Mouse (Mus musculus) right cerebral cortex, postnatal 14 days (tissue): Measurements from ENCODE around the gene Spink8.
"Not testable (repeated sequence)": the region's sequence is repeated elsewhere in the genome, so short reads cannot be mapped to it uniquely, and the experiment has no call there.

Source experiments
- DNase-seq: peaks from one replicate; pipeline ENCODE4 v3.0.0; 2022

Gene Spink8

GRCm38 (mm10) chr9:109811980-109812379, at the start of gene Spink8:
Gene Spink8 (plus strand): TSS chr9:109812280.
- DNase-seq: no peak

GRCm38 (mm10) chr9:109766841-109767240, 45.2 kb upstream of the Spink8 start:
- DNase-seq: not testable (repeated sequence)

- not testable (repeated sequence) for DNase-seq
Measured at GRCm38 (mm10) chr9:109790570-109790969, 21.5 kb upstream of the Spink8 start, which contains the start of gene Fbxw27. Gene Fbxw27 (minus strand): TSS chr9:109790670.

GRCm38 (mm10) chr9:109795221-109795620, 16.9 kb upstream of the Spink8 start:
- no peak for DNase-seq

- DNase-seq: no peak
Measured at GRCm38 (mm10) chr9:109795811-109796210, 16.3 kb upstream of the Spink8 start.

- DNase-seq: peak; percentile 20
Measured at GRCm38 (mm10) chr9:109798051-109798450, 14.0 kb upstream of the Spink8 start.

GRCm38 (mm10) chr9:109805596-109805995, 6.5 kb upstream of the Spink8 start:
- DNase-seq: not testable (repeated sequence)

- no peak for DNase-seq
Measured at GRCm38 (mm10) chr9:109806260-109806659, 5.8 kb upstream of the Spink8 start.

GRCm38 (mm10) chr9:109806695-109807293, 5.3 kb upstream of the Spink8 start:
- no peak for DNase-seq

- no peak for DNase-seq
Measured at GRCm38 (mm10) chr9:109807898-109808297, 4.2 kb upstream of the Spink8 start.

- no peak for DNase-seq
Measured at GRCm38 (mm10) chr9:109813424-109813823, 1.3 kb downstream of the Spink8 start.

GRCm38 (mm10) chr9:109816341-109816740, 4.3 kb downstream of the Spink8 start:
- DNase-seq: no peak

GRCm38 (mm10) chr9:109825739-109826138, 13.7 kb downstream of the Spink8 start:
- no peak for DNase-seq

- DNase-seq: no peak
Measured at GRCm38 (mm10) chr9:109826181-109826580, 14.1 kb downstream of the Spink8 start.

- DNase-seq: peak; percentile 82
Measured at GRCm38 (mm10) chr9:109832391-109833087, 20.5 kb downstream of the Spink8 start, which contains the start of gene Nme6. Gene Nme6 (plus strand): TSS chr9:109832749.

- DNase-seq: no peak
Measured at GRCm38 (mm10) chr9:109833088-109833412, 21.0 kb downstream of the Spink8 start.

- DNase-seq: no peak
Measured at GRCm38 (mm10) chr9:109849312-109849758, 37.3 kb downstream of the Spink8 start, which contains the start of gene Camp. Gene Camp (minus strand): TSS chr9:109849617.

- no peak for DNase-seq
Measured at GRCm38 (mm10) chr9:109850099-109850498, 38.0 kb downstream of the Spink8 start.

GRCm38 (mm10) chr9:109854341-109854740, 42.3 kb downstream of the Spink8 start:
- no peak for DNase-seq

GRCm38 (mm10) chr9:109855947-109856346, 43.9 kb downstream of the Spink8 start:
- no peak for DNase-seq

- peak; percentile 83 for DNase-seq
Measured at GRCm38 (mm10) chr9:109862397-109863044, 50.4 kb downstream of the Spink8 start.

- no peak for DNase-seq
Measured at GRCm38 (mm10) chr9:109863085-109863484, 51.0 kb downstream of the Spink8 start.

- no peak for DNase-seq
Measured at GRCm38 (mm10) chr9:109866218-109866617, 54.1 kb downstream of the Spink8 start.
